Mouse (Mus musculus) right cerebral cortex, postnatal 14 days (tissue): ENCODE measurements around the gene Wdfy1.

Experiments used
- DNase-seq: peaks from one replicate; pipeline ENCODE4 v3.0.0; 2022

The Wdfy1 gene

DNA sequence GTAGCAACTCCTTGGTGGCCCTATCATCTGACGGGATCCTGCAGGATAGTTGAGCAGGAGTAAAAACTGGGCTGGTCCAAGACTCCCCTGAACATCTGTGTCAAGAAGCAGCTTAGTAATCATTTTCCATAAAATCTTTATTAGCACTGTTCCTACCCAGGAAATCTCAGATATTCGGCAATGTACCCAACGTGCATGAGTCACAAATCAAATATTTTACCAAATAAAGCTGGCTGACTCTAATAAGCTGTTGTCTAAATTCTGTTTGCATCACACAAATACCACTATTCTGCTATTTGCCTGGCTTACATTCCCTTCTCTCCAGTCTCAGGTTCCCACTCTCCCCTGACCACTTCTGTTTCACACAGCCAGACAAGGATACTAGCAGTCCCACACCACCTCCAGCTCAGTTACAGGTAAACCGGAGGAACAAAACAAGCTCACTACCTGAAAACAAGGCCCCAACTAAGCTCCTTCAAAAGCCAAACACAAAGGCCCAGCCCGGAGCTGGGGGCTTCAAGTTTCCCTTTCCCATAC lies 16.4 kb downstream of the Wdfy1 start:
- no peak for DNase-seq

DNA sequence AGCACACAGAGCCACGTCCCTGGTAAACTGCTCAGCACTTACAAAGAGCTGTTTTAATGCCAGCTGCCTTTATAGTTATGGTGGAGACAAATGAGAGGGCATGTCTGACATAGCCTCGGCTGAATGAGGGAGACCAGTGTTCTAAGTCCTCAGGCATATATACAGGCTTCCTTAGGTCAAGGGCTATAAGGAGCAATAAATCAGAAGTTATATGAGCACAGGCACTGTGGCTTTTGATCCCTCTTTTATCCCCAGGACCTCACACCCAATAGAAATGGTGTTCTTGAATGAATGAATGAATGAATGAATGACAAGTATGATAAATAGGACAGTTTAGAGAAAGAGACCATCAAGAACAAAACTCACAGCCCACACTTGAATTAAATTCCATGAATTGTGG lies 16.9 kb downstream of the Wdfy1 start:
- no peak for DNase-seq

GRCm38 (mm10) chr1:79757597-79757996 lies 18.3 kb downstream of the Wdfy1 start:
- no peak for DNase-seq

DNA sequence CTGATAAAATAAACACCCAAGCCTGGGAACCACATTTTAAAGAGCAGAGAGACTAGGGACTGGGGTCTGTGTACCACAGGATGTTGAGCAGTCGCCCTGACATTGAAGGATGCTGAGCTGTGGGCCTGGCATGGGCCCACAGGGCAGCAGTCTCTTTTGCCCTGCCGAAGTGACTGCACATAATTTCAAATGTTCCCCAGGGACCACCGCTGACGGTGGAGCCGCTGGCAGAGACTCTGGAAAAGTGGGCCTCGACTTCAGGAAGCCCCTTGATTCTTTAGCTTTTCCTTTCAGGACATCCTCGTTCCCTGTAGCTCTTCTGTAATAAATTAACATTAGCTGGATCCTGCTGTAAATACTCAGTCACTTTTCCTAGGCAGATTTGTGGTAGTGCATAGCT lies 18.8 kb downstream of the Wdfy1 start:
- no peak for DNase-seq

- no peak for DNase-seq
These were observed 19.5 kb downstream of the Wdfy1 start for GRCm38 (mm10) chr1:79756417-79756816.

DNA sequence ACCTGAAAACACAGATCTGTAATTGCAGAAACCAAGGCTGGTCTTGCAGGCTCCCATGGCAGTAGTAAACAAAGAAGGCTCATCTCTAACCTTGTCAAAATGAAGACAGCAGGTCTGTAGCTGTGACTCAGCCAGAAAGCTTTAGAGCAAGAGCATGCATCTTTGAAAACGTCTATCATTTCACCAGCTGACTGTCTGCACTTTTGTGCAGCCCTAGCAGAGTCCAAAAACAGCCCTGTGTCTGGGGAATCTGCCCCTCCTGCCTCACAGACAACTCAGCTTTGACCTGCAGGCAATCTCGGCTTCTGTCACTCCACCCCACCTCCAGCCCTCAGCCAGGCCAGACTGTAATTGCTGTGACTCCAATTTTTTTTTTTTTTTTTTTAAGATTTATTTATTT lies 20.6 kb downstream of the Wdfy1 start:
- no peak for DNase-seq

DNA sequence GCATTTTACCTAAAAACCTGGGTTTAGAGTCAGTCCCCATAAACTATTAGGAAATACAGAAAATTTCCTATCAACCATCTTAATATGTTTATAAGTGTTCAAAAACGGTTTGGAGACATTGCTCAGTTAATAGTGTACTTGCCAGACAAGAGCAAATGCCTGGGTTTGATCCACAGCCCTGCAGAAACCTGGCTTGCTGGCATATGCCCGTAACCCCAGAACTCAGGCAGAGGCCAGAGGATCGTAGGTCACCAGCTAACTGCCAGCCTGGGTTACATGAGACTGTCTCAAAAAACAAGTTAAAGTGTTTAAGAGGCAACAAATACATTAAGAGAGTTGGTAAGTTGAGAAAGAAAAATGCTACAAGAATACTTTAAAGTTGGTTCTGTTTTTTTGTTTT lies 21.0 kb downstream of the Wdfy1 start:
- no peak for DNase-seq

GRCm38 (mm10) chr1:79753456-79753855 lies 22.5 kb downstream of the Wdfy1 start:
- DNase-seq, result no peak

DNA sequence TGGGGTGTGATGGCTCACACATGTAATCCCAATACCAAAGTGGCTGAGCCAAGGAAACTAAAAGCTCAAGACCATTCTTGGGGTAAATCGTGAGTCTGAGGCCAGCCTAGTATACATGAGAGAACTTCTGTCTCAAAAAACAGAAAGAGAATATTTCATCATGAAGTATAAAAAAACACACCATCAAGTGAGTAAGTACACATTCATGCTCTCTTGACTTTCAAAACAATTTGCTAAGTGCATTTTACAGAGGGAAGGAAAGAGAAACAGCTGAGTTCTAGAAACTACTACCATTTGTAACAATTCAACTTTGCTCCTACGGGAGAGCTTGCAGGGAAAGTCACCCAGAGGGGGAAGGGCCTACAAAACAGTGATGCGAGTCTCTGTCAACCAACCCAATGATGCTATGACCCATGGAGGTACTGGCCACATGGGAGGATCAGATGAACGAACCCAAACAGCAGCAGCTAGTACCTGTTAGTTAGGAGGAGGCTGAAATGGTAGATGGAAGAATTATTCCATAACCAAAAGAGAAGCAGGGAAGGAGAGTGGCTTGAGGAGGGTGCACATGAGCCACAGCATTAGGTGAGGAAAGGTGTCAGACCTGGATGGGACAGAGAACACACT lies 23.1 kb downstream of the Wdfy1 start:
- DNase-seq, result no peak

GRCm38 (mm10) chr1:79752015-79752695 lies 23.8 kb downstream of the Wdfy1 start:
- DNase-seq, result no peak

GRCm38 (mm10) chr1:79751186-79751585 lies 24.8 kb downstream of the Wdfy1 start:
- DNase-seq, result no peak

DNA sequence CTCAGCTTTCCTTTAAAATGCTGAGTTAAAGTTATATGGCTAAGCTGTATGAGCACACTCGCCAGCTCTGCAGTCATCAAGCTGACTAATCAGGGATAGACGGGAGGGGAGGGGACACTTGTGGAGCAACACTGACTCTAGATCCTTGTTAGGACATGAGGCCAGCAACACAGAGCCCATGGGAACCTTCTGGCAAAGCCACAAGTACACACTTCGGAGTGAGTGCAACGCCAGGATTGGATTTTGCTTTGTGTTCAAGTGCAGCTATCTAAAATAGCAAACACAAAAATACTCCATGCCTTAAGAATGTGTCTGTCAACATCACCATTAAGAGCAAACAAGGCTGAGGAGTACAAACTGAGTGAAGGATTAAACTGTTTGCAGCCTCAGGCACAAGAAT lies 29.9 kb downstream of the Wdfy1 start:
- no peak for DNase-seq

- no peak for DNase-seq
These were observed 32.6 kb downstream of the Wdfy1 start for GRCm38 (mm10) chr1:79743385-79743784.

DNA sequence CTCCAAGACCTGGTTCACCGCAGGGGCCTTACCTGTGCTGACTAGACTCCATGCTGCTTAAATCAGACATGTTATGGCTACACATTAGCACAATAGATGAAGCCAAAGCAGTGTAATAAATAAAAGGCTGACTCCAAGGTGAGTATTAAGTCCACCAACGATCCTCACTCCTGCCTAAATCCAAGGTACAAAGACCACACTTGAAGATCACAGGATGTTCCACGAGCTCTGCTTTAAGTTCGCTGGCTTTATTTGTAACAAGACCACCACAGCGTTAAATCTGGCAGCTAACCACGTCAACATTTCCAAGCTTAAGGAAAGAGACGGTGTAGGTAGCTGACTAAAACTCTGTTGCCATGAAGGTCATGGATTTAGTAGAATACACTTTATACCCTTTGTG lies 33.0 kb downstream of the Wdfy1 start:
- no peak for DNase-seq

DNA sequence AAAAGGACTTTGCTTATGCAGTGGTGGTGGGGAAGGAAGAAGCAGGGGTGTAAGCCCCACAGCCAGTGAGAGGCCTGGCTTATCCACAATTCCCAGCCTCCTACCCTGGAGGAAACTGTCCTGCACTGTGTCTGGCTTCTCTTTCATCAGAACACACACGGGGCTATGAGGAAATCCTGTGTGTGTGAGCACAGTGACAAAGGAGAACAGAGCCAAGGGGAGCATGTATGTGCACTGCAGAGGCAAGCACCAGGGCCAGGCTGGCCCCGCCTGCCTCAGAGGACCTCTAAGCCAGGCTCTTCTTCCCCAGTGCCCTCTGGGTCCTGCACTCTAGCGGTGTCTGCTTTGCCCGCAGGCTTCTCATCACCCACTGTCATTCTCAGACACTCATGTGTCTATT lies 34.9 kb downstream of the Wdfy1 start:
- DNase-seq, result no peak

DNA sequence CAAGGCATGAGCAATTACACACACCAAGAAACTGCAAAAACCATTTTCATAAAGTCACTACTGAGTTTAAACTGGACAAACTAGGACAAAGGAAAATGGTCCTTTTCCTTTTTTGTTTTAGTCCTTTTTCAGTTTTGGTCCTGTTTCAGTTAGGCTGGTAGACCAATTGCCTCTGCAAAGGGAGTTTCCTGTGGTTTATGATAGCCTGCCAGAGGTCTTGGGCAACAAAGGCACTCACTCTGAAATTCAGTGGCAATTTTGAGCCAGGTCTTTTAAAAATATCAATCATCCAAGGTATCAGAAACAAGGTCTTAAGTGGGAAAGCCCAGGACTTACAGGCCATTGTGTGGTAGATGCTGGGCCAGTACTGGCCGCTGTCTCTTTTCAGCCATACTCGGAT lies 36.2 kb downstream of the Wdfy1 start:
- no peak for DNase-seq

DNA sequence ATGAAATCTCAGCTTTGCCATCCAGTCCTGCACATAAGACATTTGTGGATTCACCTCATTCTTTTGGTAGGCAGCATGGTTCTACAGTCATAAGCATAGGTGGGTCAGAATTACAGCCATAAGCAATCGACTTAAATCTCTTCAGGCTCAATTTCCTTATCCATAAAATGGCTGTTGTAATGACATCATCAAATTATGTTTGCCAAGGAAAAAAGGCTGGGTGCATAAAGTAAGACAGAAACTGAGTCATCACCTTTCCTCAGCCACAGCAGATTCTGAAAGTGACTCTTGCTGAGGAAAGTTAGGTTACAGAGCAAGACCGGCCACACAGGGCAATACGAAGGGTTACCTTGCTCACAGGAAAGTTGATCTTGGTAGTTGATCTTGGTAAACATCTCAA lies 39.5 kb downstream of the Wdfy1 start:
- no peak for DNase-seq

- no peak for DNase-seq
These were observed 41.1 kb downstream of the Wdfy1 start for GRCm38 (mm10) chr1:79734794-79735193.

GRCm38 (mm10) chr1:79714152-79714923 lies 61.6 kb downstream of the Wdfy1 start:
- no peak for DNase-seq

GRCm38 (mm10) chr1:79713081-79713480 lies 62.9 kb downstream of the Wdfy1 start:
- DNase-seq, result no peak

DNA sequence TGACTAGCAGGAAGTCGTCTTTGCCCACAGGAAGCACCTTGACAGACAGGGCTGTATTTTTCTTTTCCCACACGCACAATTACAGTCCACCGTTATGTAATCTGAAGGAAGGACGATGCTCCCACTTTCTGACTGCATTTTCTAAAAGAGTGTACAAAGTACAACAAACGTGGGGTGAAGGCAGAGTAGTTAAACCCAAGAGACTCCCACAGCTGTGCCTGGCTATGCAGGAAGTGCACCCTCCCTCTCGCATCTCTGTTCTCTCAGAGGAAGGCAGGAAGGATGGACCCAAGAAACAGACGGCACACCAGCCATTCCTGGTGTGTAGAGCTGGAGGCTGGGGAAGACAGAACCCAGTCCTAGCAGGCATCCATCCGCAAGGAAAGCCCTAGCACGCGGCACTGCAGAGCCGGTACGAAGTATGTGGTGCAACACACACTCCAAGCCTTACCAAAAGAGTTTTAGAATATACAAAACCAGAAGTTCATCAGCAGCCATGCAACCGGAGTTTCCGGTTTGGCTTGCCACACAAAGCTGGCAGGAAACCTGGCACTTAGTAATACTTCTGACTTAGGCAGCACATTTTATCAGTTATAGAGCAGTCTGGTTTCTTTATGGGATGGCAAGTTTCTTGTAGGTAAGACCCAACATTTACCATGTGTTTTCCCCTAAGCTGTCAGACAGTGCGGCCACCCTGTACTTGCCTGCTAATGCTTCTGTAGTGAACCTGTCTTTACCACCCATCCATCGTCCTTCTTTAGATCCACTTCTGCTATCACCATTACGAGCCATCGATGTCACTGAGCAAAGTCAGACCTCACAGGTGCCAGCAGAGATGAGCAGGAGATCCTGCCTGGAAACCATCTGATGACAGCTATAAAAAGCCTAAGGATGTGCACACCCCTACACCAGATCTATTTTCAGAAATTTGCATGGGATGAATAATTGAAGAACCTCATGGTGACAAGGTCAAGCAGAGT lies 64.5 kb downstream of the Wdfy1 start:
- no peak for DNase-seq

DNA sequence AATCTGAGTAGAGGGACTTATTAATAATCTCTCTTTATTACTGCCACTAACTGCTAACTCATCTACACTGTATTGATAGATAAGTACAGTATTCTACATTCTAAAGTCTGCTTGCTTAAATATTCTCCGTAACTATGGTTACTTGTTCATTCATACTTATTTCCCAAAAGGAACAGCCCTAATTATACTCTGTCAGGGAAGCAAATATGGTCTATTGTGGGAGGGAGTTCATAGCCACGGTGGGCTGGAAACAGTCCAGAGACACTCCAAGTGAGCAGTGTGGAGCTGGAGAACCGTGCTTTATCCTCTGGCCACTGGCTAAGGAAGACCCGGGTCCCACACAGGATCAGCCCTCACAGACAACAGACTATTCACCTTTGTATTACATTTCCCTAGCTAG lies 65.3 kb downstream of the Wdfy1 start:
- no peak for DNase-seq

DNA sequence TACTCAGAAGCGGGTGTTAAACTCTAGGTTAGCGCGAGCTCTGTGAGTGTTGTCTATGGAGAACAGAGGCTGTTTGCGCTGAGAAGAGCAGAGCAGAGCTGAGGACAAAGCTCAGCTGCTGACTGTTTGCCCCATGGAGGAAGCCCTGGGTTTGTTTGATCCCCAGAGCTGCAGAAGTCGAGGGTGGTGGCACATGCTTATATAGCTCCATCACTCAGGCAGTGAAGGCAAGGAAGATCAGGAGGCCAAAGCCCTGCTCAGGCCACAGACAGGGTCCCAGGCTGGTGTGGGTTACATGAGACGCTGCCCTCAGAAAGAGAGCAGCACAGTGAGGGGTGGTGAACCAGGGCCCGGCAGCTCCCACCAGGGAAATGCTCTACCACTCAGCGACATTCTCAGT lies 65.7 kb downstream of the Wdfy1 start:
- no peak for DNase-seq
